Mouse (Mus musculus): ENCODE measurements at regions not wholly inside any gene's neighbourhood (a gene's known extent, or its start where the extent isn't known, plus 50 kb on each side); places are given as distances from the start of the nearest gene placed in this dataset.

DNA sequence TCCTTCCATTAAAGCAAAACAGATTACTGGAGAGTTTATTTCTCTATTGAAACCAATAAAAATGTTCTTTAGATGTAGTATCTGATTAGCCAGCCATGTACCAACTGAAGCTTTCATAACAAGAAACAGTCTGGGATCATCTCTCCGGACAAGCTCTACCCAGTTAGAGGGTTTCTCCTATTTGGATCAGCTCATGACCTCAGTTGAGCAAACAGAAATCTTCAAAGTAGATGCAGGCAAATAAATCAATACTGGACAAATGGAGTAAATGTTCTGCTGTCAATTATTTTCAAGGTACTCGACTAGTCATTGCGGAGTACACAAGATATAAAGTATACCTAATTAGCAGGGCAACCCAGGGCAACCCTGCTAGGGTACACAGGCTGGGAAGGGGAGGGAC is 67.4 kb downstream of the Avpr1a start:
- no peak overlapping the region for H3K27ac ChIP-seq (ENCODE audit: insufficient read depth, low read depth, low read length)
- TF ChIP-seq POLR2A (IDR thresholded peaks at IDR 0.05; ENCODE audit: borderline replicate concordance, low read depth, low read length) (no peak), CTCF (IDR thresholded peaks at IDR 0.05; ENCODE audit: low read depth, low read length) (no peak)

DNA sequence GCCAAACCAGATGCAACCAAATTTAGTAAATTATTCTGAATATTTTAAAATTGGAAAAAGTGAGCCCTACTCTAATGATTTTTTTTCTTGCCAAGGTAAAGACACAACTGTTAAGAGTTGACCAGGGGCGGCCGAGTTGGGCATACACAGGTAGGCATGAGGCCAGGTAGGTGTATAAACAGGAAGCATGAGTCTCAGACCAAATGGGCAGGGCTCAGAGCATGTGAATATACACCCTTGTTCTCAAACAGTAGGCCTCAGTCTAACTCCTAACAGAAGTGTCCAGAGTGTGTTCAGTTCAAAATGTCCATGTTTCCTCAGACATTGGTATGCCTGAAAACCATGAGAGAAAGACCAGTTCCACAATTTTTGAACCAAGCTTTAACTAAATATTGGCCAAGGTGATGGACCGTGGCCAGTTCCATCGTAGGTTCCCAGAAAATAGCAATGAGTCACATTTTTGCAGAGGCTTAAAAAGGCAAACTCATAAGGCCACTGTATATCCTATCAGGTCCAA is 71.0 kb downstream of the Avpr1a start:
- no peak for TF ChIP-seq CTCF (IDR thresholded peaks at IDR 0.05; ENCODE audit: low read depth, low read length)
- TF ChIP-seq POLR2A (IDR thresholded peaks at IDR 0.05; ENCODE audit: borderline replicate concordance, low read depth, low read length) = no peak
- H3K27ac ChIP-seq (ENCODE audit: insufficient read depth, low read depth, low read length) = no peak overlapping the region

More for the DNA sequence above, 67.4 kb downstream of the Avpr1a start:
- Histone ChIP-seq H3K4me1 (ENCODE audit: control insufficient read depth, insufficient read depth, low read length) (no peaks in the 10 kb centered on the region), H3K4me3 (ENCODE audit: insufficient read depth, low read length) (no peak overlapping the region)

DNA sequence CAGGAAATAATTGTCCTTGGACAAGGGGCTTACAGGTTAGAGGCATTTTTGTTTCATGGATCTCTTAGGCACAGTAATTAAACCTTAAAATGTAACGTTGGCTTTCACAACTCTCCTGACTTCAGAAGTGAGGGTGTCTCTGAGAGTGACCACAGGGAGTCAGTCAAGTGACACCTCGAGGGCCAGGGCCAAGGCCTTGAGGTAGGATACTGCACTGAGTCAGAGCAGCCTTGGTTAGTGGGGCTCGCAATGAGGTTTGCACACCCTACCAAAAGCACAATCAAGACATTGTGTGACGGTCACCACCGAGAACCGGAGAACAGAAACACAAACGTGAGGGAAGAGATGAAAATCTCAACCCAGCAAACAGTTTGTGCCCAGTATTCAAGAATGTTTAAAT is 71.7 kb downstream of the Avpr1a start:
- TF ChIP-seq POLR2A (IDR thresholded peaks at IDR 0.05; ENCODE audit: borderline replicate concordance, low read depth, low read length) (no peak), CTCF (IDR thresholded peaks at IDR 0.05; ENCODE audit: low read depth, low read length) (no peak)
- no peak overlapping the region for H3K27ac ChIP-seq (ENCODE audit: insufficient read depth, low read depth, low read length)
- H3K4me1 ChIP-seq (ENCODE audit: control insufficient read depth, insufficient read depth, low read length) = no peaks in the 10 kb centered on the region
- H3K4me3 ChIP-seq (ENCODE audit: insufficient read depth, low read length) = no peak overlapping the region

More for the DNA sequence above, 71.0 kb downstream of the Avpr1a start:
- H3K4me1 ChIP-seq (ENCODE audit: control insufficient read depth, insufficient read depth, low read length) = no peaks in the 10 kb centered on the region
- H3K4me3 ChIP-seq (ENCODE audit: insufficient read depth, low read length) = no peak overlapping the region

DNA sequence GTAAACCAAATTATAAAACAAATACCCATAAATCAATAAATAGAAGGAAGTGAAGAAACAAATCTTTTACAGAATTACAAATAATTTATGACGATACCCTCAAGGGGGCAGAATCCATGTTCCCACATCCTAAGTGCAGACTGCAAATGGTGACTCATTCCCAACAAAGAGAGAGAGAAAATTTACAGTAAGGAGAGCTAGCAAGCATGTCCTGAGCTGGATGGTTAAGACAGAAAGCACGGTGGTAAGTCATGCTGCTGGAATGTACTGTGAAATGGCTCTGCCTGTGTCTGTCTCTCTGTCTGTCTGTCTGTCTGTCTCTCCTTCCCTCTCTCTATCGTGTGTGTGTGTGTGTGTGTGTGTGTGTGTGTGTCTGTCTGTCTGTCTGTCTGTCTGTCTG is 74.3 kb downstream of the Avpr1a start:
- Histone ChIP-seq H3K4me1 (ENCODE audit: control insufficient read depth, insufficient read depth, low read length) (no peaks in the 10 kb centered on the region), H3K4me3 (ENCODE audit: insufficient read depth, low read length) (no peak overlapping the region), H3K27ac (ENCODE audit: insufficient read depth, low read depth, low read length) (no peak overlapping the region)
- TF ChIP-seq CTCF (IDR thresholded peaks at IDR 0.05; ENCODE audit: low read depth, low read length) (no peak), POLR2A (IDR thresholded peaks at IDR 0.05; ENCODE audit: borderline replicate concordance, low read depth, low read length) (no peak)

DNA sequence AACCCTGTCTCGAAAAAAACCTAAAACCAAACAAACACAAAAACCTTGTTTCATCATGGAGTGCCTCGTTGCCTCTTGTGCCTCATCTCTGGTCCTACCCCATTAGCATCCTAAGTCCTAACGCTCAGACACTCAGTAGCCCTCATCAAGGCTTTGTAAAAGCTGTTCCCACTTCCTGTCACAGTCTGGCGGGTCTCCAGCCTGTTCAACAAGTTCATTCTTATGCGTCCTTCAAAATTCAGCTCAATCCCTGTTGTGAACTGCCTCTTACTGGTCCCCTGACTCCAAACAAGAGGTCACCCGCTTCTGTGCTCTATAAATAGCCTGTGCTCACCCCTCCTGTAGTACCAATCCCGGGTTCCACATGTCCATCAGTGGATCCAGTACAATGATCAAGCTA is 77.1 kb downstream of the Avpr1a start:
- Histone ChIP-seq H3K4me1 (ENCODE audit: control insufficient read depth, insufficient read depth, low read length) (no peaks in the 10 kb centered on the region), H3K27ac (ENCODE audit: insufficient read depth, low read depth, low read length) (no peak overlapping the region), H3K4me3 (ENCODE audit: insufficient read depth, low read length) (no peak overlapping the region)
- TF ChIP-seq CTCF (IDR thresholded peaks at IDR 0.05; ENCODE audit: low read depth, low read length) (no peak), POLR2A (IDR thresholded peaks at IDR 0.05; ENCODE audit: borderline replicate concordance, low read depth, low read length) (no peak)

DNA sequence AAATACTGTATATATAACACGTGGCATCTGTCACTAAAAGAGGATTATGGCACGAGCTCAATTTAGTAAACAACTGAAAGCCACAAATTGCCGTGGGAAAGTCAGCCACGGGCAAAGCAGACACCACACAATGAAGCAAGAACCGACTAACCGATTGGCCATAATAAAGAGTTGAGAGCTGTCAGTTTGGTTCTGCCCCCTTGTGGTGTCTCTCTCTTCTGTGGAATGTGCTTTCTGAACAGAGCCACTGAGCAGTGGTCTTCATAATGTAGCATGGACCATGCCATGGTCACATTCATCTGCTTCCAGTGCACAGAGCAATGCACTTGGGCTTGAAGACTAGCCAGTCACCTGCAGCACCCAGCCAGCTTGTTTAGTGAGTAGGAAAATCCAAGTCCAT is 77.5 kb downstream of the Avpr1a start:
- Histone ChIP-seq H3K27ac (ENCODE audit: insufficient read depth, low read depth, low read length) (no peak overlapping the region), H3K4me3 (ENCODE audit: insufficient read depth, low read length) (no peak overlapping the region), H3K4me1 (ENCODE audit: control insufficient read depth, insufficient read depth, low read length) (no peaks in the 10 kb centered on the region)
- no peak for TF ChIP-seq CTCF (IDR thresholded peaks at IDR 0.05; ENCODE audit: low read depth, low read length)
- no peak for TF ChIP-seq POLR2A (IDR thresholded peaks at IDR 0.05; ENCODE audit: borderline replicate concordance, low read depth, low read length)

DNA sequence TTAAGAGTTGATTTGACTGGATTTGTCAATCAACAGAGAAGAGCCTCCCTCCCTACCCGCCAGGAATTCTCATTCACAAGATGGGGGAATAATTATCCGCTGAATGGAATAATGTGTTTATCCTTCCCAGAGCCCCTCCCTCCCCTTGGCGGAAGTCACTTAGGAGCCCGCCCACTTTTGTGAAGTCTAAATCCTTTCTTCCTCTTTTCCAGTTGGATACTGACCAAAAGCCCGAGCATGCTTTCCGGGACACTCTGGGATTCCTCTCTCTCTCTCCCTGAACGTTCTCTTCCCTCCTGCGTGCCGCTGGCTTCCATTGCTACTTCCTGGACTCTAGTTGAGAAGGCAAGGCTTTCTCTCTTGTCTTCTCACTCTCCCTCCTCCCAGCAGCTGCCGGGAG is 79.9 kb downstream of the Avpr1a start:
- Histone ChIP-seq H3K4me1 (ENCODE audit: control insufficient read depth, insufficient read depth, low read length) (no peaks in the 10 kb centered on the region), H3K27ac (ENCODE audit: insufficient read depth, low read depth, low read length) (no peak overlapping the region), H3K4me3 (ENCODE audit: insufficient read depth, low read length) (no peak overlapping the region)
- TF ChIP-seq CTCF (IDR thresholded peaks at IDR 0.05; ENCODE audit: low read depth, low read length) (no peak), POLR2A (IDR thresholded peaks at IDR 0.05; ENCODE audit: borderline replicate concordance, low read depth, low read length) (no peak)

DNA sequence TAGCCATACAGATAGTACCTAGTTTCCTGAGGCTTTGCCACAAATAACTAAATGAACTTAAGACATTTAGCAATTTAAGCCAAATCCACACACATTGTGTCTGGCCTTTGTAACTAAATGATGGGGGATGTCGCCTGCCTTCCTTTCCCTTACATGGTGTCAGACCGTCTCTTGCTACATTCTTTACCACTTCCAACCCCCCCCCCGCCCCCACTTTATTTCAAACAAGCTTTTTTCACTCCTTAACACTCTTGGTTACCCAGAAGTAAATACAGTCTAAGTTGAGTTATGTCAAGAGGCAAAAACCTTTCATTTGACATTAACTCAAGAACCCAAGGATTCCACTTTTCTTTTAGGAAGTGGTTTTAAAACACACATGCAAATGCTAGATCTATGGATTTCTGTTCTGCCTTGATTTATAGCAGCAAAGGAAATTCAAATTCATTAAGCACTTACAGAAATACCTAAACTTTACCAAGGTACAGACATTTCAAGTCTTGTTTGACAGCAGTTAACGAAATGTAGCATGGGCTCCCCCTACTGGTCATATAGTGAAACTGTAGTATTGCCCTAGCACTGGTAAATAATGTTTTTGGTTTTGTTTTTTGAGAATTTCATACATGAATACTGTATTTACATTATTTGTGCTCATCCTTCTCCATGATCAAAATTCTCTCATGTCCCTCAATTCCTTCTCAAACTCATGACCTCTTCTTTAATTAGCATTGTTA is 80.8 kb downstream of the Avpr1a start:
- TF ChIP-seq POLR2A (IDR thresholded peaks at IDR 0.05; ENCODE audit: borderline replicate concordance, low read depth, low read length) = no peak
- no peak for TF ChIP-seq CTCF (IDR thresholded peaks at IDR 0.05; ENCODE audit: low read depth, low read length)
- H3K4me1 ChIP-seq (ENCODE audit: control insufficient read depth, insufficient read depth, low read length) = no peaks in the 10 kb centered on the region
- no peak overlapping the region for H3K4me3 ChIP-seq (ENCODE audit: insufficient read depth, low read length)
- H3K27ac ChIP-seq (ENCODE audit: insufficient read depth, low read depth, low read length) = no peak overlapping the region

DNA sequence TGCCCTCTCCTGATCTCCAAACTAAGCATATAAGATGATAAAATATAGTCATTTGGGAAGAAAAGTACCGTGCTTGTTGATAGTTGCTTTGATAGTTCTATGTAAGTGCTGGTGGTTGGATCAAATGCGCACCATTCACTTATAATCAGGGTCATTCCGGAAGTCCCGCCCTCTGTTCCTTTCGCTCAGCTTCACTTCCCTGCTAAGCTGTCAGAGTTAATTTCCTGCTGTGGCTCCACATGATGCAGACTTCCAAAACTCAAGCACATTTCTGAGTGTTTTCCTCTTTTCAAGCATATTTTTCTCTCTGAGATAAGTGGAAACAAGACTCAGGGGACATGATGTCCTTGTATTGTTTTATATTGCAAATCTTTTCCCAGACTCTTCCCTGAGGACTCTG is 86.4 kb downstream of the Avpr1a start:
- no peak overlapping the region for H3K27ac ChIP-seq (ENCODE audit: insufficient read depth, low read depth, low read length)

DNA sequence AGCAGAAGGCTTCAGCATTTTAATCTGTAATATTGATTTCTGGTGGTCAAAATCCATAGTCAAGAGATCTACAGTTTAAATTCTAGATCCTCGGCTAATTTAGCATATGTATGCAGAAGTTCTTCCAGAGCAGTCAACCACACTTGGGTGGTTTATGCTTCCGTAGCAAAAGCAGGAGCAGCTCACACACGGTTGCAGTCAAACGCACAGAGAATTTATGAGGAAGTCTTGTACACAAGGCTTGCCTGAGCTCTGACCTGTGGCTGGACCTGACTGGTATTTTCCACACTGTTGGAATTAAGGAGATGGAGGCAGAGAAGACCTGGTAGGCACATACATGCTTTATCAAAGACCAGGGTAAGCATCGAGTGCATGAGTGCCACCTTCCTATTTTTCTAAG is 86.8 kb downstream of the Avpr1a start:
- Histone ChIP-seq H3K4me3 (ENCODE audit: insufficient read depth, low read length) (no peak overlapping the region), H3K27ac (ENCODE audit: insufficient read depth, low read depth, low read length) (no peak overlapping the region), H3K4me1 (ENCODE audit: control insufficient read depth, insufficient read depth, low read length) (peaks cover 6% of the 10 kb centered on the region)
- TF ChIP-seq CTCF (IDR thresholded peaks at IDR 0.05; ENCODE audit: low read depth, low read length) (no peak), POLR2A (IDR thresholded peaks at IDR 0.05; ENCODE audit: borderline replicate concordance, low read depth, low read length) (no peak)

More for the DNA sequence above, 86.4 kb downstream of the Avpr1a start:
- peaks cover 6% of the 10 kb centered on the region for H3K4me1 ChIP-seq (ENCODE audit: control insufficient read depth, insufficient read depth, low read length)
- no peak overlapping the region for H3K4me3 ChIP-seq (ENCODE audit: insufficient read depth, low read length)
- no peak for TF ChIP-seq CTCF (IDR thresholded peaks at IDR 0.05; ENCODE audit: low read depth, low read length)
- TF ChIP-seq POLR2A (IDR thresholded peaks at IDR 0.05; ENCODE audit: borderline replicate concordance, low read depth, low read length) = no peak

All from bone marrow macrophage, adult 2 months (primary cell).